Mouse (Mus musculus) embryo, embryonic 11.5 days (tissue): Measurements from ENCODE around the gene Acly.

ENCODE experiments used
- DNase-seq: peaks from one replicate; pipeline ENCODE4 v3.0.0-alpha.2; 2012; ENCODE audit warnings: low read depth, low spot score

The Acly gene

GRCm38 (mm10) chr11:100512384-100512783, 15.4 kb downstream of the Acly start:
- DNase-seq, result no peak

- DNase-seq, result no peak
Measured at GRCm38 (mm10) chr11:100510556-100510955, 17.2 kb downstream of the Acly start.

DNA sequence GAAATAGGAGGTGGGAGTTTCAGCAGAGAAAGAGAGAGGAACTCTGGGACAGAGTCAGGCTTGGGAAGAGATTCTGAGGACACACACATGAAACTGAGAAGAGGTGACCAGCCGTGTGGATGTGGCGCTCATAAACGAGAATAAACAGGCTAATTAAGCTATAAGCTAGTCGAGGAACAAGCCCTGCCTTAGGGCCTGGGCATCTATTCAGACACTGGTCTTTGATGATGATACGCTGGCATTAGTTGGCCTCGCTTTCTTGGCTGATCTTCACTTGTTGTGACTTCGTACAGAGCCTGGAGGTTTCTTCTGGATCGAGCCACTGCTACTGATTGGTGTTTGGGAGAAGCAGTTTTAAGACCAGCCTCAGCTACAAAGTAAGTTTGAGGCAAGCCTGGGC, 21.8 kb downstream of the Acly start:
- DNase-seq, result no peak

DNA sequence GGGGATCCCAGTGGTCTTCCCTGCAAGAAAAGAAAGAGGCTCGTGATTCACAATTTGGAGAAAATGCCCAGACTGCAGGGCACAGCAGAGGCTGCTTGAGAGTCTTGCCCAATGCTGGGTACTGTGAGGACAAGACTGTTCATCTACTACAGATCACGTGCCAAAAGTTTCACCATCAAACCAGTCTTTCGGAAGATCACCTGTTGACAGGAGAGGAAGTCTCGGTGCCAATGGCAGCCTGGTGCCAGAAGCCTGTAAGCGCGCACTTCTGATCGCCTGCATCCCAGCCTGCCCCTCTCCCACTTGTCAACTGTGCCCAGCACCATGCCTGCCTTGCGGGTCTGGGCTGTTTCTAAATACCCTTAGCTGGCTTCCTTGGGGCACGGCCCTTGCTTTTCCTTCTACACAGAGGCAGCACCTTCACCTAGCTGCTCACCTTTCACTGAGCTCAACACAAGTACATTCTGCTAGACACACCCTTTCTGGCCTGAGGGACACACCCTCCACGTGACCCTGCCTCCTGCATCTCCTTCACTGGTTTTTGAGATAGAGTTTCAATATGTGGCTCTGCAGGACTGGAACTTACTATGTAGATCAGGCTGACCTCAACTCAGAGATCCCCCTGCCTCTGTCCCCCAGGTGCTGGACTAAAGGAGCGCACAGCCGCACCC, 22.7 kb downstream of the Acly start:
- DNase-seq, result no peak

DNA sequence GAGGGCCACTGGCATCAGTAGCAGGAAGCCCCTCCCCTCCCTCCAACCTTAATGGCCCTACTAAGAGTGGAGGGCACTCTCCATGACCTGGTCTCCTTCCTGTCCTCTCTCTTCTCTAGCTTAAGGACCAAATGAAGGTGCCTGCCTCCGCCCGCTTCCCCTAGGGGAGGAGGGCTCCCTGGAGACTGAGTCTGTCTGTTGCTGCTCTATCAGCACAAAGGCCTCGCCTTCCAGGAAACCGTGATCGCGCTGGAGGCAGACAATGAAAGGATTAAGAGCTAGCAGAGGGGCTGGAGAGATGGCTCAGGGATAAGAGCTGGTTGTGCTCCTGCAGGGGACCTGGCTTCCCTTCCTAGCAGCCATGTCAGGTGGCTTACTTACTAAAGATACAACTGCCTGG, 26.5 kb downstream of the Acly start:
- no peak for DNase-seq

- DNase-seq, result no peak
Measured at GRCm38 (mm10) chr11:100500651-100501050, 27.1 kb downstream of the Acly start.

DNA sequence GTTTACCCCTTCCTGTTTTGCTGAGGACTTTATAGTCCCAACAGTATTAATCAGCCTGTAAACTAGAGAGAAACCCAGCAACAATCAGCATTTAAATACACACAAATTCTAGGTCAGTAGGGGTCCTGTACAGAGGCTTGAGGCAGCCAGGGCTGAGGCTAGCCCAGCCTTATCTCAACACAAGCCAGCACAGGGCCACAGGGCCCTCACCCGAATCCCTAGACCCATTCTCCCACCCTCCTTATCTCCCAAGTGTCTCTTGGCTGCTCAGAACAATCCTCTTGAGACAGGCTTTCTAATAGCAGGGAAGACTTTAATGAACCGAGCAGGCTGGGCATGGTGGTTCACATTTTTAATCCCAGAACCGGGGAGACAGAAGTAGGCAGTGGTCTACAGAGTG, 27.6 kb downstream of the Acly start:
- no peak for DNase-seq

DNA sequence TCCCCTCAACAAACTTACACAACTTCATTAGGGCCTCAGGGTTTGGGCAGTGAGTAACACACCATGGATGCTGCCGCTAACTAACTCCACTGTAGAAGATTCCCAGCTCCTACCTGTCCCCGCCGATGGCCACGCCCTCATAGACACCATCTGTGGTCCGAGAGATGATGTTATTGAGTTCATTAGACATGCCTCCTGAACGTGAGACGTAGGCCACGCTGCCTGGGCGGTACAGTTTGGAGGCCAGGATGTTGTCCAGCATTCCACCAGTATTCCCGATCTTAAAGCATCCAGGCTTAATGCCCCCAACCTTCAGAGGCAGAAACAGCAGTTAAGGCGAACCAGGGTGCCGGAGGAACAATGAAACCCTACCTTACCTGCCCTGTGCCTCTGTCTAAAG, 34.0 kb downstream of the Acly start:
- DNase-seq, result no peak

- no peak for DNase-seq
Measured at GRCm38 (mm10) chr11:100490951-100491350, 36.8 kb downstream of the Acly start.

- DNase-seq, result peak; percentile 19
Measured at GRCm38 (mm10) chr11:100485801-100486538, 41.8 kb downstream of the Acly start.

DNA sequence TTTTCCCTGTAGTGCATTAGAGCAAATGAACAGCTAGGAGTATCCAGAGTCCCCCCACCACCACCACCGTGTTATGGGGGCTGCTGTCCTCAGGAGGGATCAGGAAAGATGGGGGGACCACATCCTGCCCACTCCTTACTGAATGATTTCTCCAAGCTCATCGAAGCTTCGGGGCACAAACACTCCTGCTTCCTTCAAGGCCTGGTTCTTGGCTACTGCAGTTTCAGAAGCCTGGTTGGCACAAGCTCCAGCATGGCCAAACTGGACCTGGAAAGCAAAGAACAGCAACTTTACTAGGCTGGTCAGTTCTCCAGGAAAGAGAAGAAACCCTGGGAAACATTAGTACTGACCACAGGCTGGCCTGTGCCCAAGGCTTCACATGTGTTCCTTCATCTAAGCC, 43.3 kb downstream of the Acly start:
- DNase-seq, result no peak

- no peak for DNase-seq
Measured at GRCm38 (mm10) chr11:100479152-100479551, 48.6 kb downstream of the Acly start.

DNA sequence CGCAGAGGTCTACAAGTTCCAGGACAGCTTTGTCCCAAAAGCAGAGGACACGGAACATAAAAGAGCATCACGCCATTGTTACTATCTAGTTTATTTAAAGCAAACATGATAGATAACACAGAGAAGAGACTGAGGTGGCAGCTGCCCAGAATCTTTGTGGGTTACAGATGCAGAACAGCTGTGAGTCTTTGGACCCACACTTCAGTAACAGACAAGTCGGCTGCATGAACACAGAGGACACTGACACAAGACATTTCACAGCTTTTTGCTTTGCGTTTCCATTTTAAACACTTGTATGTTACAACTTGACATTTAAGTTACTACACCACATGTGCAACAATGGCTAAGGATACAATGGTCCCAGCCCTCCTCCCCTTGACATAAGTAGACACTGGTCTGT, 51.5 kb downstream of the Acly start:
- no peak for DNase-seq

DNA sequence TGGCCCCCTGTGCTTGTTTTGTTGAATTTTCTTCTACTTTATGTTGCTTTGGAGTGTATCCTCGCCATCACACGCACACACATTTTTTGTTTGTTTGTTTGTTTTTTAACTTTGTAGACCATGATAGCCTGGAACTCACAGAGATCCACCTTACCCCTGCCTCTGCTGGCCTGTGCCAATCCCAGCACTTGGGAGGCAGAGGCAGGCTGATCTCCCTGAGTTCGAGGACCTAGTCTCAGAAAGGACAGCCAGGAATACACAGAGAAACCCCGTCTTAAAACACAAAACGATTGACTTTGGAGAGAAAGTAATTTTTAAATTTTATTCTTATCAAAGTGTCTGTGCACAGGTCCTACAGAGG, 54.9 kb downstream of the Acly start:
- DNase-seq, result no peak

GRCm38 (mm10) chr11:100472197-100472934, 55.4 kb downstream of the Acly start, which contains the start of gene Klhl11:
Klhl11 (minus strand) TSS chr11:100472741.
- DNase-seq, result peak; percentile 92

GRCm38 (mm10) chr11:100471352-100472196, 56.2 kb downstream of the Acly start:
- peak; percentile 1 for DNase-seq

DNA sequence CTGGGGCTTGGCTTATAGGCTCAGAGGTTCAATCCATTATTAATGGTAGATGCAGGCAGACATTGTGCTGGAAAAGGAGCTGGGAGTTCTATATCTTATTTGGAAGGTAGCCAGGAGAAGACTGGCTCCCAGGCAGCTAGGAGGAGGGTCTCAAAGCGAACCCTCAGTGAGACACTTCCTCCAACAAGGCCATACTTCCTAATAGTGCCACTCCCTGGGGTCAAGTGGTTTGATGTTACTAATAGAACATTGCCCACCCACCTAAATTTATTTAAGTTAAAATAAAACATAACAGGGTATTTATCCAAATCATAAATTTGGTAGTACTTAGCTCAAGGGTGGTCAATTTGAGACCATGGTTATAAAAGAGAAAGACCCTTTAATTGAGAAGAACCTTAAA, 62.0 kb downstream of the Acly start:
- no peak for DNase-seq

GRCm38 (mm10) chr11:100465229-100465792, 62.5 kb downstream of the Acly start:
- no peak for DNase-seq

GRCm38 (mm10) chr11:100462699-100463098, 65.1 kb downstream of the Acly start:
- DNase-seq, result no peak

DNA sequence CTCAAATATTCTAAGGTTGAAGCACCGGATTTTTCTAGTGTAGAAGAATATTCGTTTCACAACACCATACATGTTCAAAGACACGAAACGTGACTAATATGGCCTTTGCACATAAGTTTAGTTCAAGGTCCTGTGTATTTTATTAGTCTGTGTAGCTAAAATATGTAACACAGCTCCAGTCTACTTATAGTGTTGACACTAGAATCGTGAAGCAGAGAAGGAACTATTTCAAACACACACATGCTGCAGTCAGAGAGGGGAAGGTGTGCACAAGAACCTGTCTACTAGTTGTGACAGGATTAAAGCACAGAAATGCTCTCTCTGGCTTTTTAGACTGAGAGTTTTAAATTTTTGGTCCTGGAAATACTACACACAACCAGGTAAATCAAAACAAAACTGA, 70.1 kb downstream of the Acly start:
- no peak for DNase-seq

DNA sequence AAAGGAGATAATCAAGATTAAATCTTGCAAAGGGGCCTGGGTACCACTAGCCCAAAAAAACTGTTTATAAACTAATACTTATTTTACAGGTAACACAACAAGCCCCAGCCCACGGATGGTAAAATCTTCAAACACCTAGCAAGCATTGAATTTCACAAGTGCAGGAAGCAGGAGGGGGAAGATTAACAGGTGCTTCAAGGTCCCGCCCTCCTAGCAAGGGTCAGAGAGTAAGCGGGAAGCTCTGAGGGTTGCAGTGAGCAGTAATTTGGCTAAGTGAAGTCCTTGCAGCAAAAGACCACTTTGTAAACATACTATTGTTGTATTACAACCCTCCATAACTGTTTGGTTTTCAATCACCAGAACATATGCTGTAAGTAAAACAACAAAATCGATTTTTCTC, 70.6 kb downstream of the Acly start:
- DNase-seq, result no peak
